Mouse (Mus musculus) testis, adult 10 weeks (tissue): ENCODE results near the gene Vmn2r50. TPM values are rescaled to one million over a fixed set of nuclear protein-coding genes. Genes with fewer than 3 reads are reported as not detected.

ENCODE experiments used
- polyA plus RNA-seq: library from polyadenylated mRNA; stranded (reverse); fragments of 350-450 nt; fragmentation: Illumina TruSeq; extraction: RNeasy Lipid Tissue Mini Kit (QIAGEN cat#74804); gene quantifications from one replicate; pipeline ENCODE4 v1.2.3, GENCODE M21; 2014; ENCODE audit warnings: low read depth, low replicate concordance

Vmn2r50 gene
- polyA plus RNA-seq, result not detected

GRCm38 (mm10) chr7:10053196-10053595, at the start of gene Vmn2r50:
Gene Vmn2r50 (minus strand): TSS chr7:10053296.

DNA sequence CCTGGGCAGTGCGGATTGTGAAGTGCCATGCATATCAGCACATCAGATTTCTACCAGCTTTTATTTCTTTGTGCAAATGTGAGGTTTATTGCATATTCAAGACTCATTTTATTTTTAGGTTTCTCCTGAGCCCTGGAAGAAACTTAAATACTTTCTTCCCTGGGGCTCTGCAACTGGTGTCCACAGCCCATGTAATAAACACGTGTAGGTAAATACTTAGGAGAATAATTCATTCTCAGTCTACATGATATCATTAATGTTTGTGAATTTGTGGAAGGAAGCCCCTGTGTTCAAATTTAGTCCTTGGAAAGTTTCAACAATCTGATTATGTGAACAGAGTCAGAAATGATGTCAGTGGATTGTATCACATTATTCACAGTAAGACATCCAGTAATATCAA, 60.9 kb downstream of the Vmn2r50 start, which contains the start of gene Vmn2r49:
TSS of gene Vmn2r49 (minus strand) at position 101 of the 400 bp plus-strand sequence.

Other genes starting within 250 kb of the Vmn2r50 start
- gene Vmn2r47, start 212.0 kb downstream of the Vmn2r50 start, polyA plus RNA-seq, result not detected
- not detected for gene Vmn2r48, start 99.7 kb downstream of the Vmn2r50 start, polyA plus RNA-seq
- not detected for gene Vmn2r49, start 61.0 kb downstream of the Vmn2r50 start, polyA plus RNA-seq
- gene Vmn2r51, start 52.4 kb upstream of the Vmn2r50 start, polyA plus RNA-seq, result not detected
- gene Vmn2r52, start 123.3 kb upstream of the Vmn2r50 start, polyA plus RNA-seq, result not detected
- 0.14 TPM for gene Vmn1r66, start 224.7 kb upstream of the Vmn2r50 start, polyA plus RNA-seq